Mouse (Mus musculus) layer of hippocampus, postnatal 10 days (tissue): ENCODE data around the gene Ift27. TPM values are rescaled to one million over a fixed set of nuclear protein-coding genes. Genes with fewer than 3 reads are reported as not detected.

Experiments
- DNase-seq, 2 experiments: peaks; one replicate each; pipeline ENCODE4 v3.0.0; 2021; ENCODE audit warnings: low spot score in 2 of 2
- total RNA-seq, 2 experiments: library from RNA; stranded (reverse); gene quantifications; 2 replicates each; pipeline ENCODE4 v1.2.3; 2021

Gene Ift27
- total RNA-seq, 2 experiments from 2014 or later, result 28.3 to 31.0 TPM

GRCm38 (mm10) chr15:78172899-78173817, 749 bp downstream of the Ift27 start:
- no peak for DNase-seq

GRCm38 (mm10) chr15:78172256-78172898, 1.5 kb downstream of the Ift27 start:
- peak; percentile 48 to 59 for DNase-seq

DNA sequence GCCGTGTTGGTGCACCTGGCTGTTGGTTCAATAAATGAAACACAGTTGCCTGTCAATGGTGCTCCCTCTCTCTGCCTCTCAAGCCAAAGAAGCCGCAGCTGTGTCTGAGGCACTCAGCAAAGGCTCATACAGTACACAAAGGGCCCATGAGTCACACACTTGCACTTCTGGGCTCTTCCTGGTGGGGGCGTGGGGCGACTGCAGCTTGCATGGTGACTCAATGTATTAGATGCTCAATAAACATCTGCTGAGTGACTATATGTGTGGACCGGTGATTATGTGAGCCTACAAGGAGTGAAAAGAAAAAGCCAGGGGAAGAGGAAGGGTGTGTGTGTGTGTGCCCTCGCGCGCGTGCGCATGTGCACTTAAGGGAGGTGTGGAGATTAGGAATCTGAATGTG, 2.3 kb downstream of the Ift27 start:
- DNase-seq, result peak; percentile 47 to 49

DNA sequence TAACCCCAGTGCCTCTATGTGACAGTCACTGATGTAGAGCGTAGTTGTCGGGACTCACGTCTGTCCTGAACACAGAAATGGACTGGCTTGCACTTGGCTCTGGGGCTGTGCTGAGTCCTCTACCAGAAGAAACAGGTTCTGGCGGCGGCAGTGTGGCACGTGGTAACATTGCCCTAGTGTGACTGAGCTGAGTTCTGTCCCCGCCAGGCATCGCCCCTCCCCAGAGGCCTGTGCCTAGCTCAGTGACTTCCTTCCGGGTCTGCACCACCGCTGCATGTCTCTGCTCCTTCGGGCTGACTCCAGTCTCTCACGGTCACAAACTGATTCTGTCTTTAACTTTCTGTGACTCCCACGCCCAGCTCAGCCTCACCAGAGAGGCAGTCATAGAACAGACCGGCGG, 3.2 kb downstream of the Ift27 start:
- DNase-seq, result no peak

DNA sequence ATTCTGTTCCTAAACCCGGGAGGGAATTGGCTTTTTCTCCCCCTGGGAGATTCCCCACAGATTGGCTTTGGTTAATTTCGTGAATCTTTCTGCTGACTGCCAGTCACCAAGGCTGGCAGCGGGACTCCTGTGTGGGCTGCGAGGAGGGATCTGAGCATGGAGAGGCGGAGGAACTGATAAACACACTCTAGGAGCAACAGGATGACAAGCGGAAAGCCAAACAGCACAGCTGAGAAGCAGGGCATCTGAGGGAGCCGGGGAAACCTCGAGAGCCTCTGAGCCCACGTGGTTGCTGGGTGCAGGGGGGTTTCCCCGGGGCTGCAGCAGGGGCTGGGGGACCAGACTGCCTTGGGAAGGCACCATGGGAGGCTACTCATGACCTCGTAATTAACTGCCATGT, 4.3 kb downstream of the Ift27 start:
- peak; percentile 52 to 53 for DNase-seq

DNA sequence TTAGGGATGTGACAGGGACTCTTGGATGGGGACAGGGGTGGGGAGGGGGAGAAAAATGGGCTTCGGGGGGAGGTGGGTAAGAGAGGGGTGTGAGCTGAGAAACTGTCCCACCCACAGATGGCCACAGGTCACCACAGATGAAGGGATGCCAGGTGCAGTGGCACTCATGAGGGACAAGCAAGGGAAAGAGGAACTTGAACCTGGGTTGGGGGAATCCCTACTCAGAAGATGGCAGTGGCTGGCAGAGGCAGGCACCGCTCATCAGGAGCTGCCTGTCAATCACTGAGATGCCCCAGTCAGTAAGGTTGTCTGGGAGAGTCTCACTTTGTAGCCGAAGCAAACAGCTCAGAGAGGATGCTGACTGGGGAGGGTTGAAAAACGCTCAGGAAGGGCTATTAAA, 8.6 kb downstream of the Ift27 start:
- no peak for DNase-seq

- no peak for DNase-seq
Observed at GRCm38 (mm10) chr15:78164466-78164865, 9.4 kb downstream of the Ift27 start.

GRCm38 (mm10) chr15:78161946-78162345, 12.0 kb downstream of the Ift27 start:
- DNase-seq, result no peak

GRCm38 (mm10) chr15:78158335-78158734, 15.6 kb downstream of the Ift27 start:
- peak in 1 of 2 experiments; percentile 58 for DNase-seq

DNA sequence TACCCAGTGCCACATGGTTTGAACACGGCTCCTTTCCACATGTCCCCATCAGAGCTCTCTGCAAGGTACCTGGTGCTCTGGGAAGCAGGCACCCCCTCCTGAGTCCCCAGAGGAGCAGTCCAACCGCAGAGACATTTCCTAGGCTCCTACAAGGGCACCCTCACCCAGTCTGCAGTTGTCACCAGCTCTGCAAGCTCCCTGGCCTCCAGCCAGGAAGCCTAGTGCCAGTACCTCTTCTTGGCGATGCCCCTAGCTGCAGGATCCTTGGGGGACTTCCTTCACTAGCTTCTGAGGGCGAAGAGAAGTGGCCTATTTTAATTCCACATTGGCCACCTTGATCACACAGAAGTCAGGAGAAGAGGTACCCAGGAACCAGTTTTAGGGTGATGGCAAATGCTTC, 16.1 kb downstream of the Ift27 start:
- no peak for DNase-seq

DNA sequence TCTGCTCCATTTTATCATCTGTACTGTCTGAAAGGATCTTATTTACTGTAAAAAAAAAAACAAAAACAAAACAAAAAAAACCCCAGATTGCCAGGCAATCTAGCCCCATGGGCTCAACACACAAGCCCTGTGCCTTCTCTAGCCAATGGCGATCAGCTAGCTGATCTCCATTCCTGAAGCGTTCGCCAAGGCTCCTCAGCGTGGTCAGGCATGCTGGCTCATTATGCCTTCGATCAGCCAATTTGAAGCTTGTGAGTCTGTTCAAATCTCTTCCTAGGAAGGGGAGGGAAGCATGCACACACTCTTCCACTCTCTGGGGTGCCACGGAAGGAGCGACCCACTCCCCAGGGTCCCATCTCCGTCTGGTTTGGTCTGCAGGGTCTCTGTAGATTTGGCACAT, 16.6 kb downstream of the Ift27 start:
- DNase-seq, result no peak

DNA sequence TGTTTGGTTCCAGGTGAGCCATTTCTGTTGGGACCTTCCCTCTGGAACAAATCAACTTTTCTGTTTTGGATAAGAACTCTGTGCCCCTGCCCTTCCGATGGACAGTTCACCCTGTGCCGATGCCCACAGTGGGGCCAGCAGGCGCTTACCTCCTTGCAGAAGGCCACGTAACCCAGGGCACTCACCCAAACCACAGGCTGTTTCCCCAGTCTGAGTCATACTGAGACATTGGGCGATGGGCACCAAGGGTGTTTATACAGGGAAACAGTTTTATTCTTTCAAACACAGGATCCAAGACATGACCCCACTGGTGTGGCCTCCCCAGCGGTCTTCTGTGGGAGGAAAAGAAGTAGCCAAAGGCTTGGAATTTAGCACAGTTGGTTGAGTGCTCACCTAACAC, 18.5 kb downstream of the Ift27 start:
- no peak for DNase-seq

- DNase-seq, result no peak
Observed at GRCm38 (mm10) chr15:78153045-78153775, 20.7 kb downstream of the Ift27 start.

DNA sequence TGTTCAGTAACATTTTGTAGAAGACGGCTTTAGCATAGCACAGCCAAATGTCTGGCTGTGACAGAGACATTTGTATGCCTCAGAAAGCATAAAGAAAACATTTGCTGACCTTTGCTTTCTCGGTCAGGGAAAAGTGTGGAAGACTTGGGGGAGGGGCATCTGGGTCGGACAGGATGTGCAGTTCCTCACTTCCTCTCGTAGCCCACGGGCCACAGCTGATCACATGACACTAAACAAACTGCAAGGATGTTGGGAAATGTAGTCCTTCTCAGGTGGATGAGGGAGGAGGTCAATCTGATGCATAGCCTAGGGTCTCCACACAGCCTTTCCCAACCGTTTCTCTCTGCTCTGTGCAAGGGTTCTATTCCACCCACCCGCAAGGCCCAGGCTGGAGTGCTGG, 25.3 kb downstream of the Ift27 start:
- DNase-seq, result no peak

- no peak for DNase-seq
Observed at GRCm38 (mm10) chr15:78140226-78140625, 33.7 kb downstream of the Ift27 start.

DNA sequence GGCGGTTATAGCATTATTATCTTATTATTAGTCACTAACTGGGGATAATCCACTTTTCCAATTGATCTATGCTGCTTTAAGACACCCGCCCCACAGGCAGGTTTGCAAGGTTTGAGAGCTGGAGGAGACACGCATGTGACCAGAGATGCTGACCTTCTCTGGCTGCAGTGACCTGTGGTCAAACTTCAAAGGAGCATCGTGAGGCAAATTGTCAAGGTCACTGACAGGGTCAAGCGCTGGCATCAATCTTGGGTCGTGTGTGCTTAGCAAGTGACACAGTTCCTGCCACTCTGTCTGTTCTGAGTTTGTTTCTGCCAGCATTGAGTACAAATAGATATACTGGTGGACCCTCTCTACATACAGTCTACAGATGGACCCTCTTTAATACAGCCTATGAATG, 39.3 kb downstream of the Ift27 start:
- no peak for DNase-seq

DNA sequence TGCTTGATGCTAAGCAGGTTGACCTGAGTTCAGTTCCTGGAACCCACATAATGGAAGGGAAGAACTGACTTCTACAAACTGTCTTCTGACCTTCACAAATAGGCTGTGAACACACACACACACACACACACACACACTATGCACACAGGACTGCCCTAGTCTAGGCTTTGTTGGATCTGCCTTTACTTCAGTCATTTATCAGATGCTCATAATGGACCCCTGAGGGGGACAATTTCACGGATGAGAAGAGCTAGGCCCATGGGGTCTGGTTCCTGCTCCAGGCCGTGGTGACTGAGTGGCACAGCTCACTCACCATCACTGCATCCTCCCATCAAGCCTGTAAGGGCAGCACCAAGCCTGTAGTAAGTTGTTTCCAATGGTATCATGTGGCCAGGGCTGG, 40.5 kb downstream of the Ift27 start:
- DNase-seq, result no peak

DNA sequence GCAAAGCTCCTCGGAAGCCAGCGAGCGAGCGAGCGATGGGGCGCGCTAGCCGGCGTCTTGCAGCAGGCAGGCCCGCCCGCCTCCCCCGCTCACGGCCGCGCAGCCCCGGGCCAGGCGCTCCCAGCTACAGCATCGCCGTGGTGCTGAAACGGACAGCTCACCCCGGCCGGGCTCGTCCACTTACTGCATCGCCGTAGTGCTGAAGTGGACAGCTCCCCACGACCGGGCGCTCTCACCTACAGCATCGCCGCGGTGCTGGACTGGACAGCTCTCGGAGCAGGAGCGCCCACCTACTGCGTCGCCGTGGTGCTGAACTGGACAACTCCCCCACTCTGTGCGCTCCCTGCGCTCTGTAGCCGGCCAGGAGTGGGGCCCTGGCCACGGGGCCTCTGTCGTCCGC, 54.2 kb downstream of the Ift27 start, which contains the start of gene Cacng2:
TSS of gene Cacng2 (minus strand) at position 325 of the 400 bp plus-strand sequence.
- DNase-seq, result peak; percentile 94 to 95

DNA sequence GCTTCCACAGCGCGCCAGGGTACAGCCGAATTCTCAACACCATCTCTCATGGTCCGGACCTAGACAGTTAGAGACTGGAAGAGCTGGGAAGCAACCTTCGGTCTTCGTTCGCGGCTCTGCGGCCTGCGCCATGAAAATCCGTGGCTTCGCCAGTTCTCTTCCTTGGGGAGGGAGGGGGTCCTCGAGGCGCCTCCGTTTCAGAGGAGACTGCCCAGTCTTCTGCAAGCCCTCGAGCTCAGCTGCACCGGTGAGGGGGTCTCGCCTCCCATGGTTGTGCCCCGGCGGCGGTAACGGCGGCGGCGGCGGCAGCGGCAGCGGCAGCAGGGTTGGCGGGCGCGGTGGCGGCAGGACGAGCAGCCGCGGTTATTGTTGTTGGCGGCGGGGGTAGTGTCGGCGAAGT, 54.7 kb downstream of the Ift27 start:
- DNase-seq, result peak in 1 of 2 experiments; percentile 41

- DNase-seq, result no peak
Observed at GRCm38 (mm10) chr15:78118275-78118995, 55.5 kb downstream of the Ift27 start.

DNA sequence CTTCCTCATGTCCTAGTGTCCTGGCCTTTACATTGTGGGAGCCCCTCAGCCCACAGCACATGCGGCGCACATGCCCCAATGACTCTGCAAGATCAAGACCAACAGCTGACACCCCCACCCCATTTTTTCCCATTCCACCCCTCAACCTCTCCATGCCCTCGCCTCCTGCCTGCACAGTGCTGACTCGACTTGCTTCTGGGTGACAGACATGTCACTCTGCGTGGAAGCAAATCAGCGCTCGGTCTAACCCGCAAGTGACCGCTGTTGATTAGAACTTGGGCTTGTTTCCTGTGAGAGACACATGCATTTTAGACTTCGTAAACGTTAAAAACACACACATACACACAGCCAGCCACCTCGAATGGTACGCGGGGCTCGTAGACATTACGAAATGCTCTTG, 56.2 kb downstream of the Ift27 start:
- DNase-seq, result no peak
